Mouse (Mus musculus) thymus, adult 2 months (tissue): ENCODE data around the gene Klk7.

Experiments
- CTCF ChIP-seq: fragments of 200-500 bp; IDR thresholded peaks from 2 replicates; pipeline ENCODE4 v1.5.1; 2012; ENCODE audit warnings: mild to moderate bottlenecking, control low read depth, low read length, moderate library complexity, borderline replicate concordance; ENCODE audit not compliant: control insufficient read depth, poor library complexity, insufficient read depth; ENCODE audit errors: extremely low read depth
- POLR2A ChIP-seq: fragments of 200-500 bp; IDR thresholded peaks from 2 replicates; pipeline ENCODE4 v1.6.1; 2012; ENCODE audit warnings: mild to moderate bottlenecking, low read length, control low read depth, moderate library complexity; ENCODE audit not compliant: control insufficient read depth, poor library complexity, insufficient read depth; ENCODE audit errors: extremely low read depth

- no peak for TF ChIP-seq CTCF
- no peak for TF ChIP-seq POLR2A
These were observed 30.6 kb downstream of the Klk7 start, which contains the start of gene Klk5 for GRCm38 (mm10) chr7:43841701-43842100.
